Mouse (Mus musculus): ENCODE measurements around the gene Hoxb5. TPM values are rescaled to one million over a fixed set of nuclear protein-coding genes. Genes with fewer than 3 reads are reported as not detected.

Gene Hoxb5
- polyA plus RNA-seq, 1 experiment, result not detected

GRCm38 (mm10) chr11:96318368-96319070 is 15.4 kb downstream of the Hoxb5 start:
- Histone ChIP-seq H3K36me3 (ENCODE audit: control insufficient read depth, insufficient read depth, low read length, poor library complexity, severe bottlenecking) (no peaks in the 10 kb centered on the region), H3K27me3 (ENCODE audit: control insufficient read depth, insufficient read depth, low read length, poor library complexity, severe bottlenecking) (peaks cover 66% of the 10 kb centered on the region), H3K27ac (ENCODE audit: insufficient read depth, low read length) (no peak overlapping the region), H3K9me3 (replicated peaks; ENCODE audit: control insufficient read depth, insufficient read depth, low read length, poor library complexity, severe bottlenecking) (no peaks in the 10 kb centered on the region), H3K9ac (ENCODE audit: low read depth, poor library complexity, severe bottlenecking) (peak overlapping the region; percentile 66), H3K4me3 (ENCODE audit: low read depth, low read length) (peak overlapping the region; percentile 61), H3K4me1 (ENCODE audit: control insufficient read depth, insufficient read depth, low read length) (no peaks in the 10 kb centered on the region)
- TF ChIP-seq EP300 (IDR thresholded peaks at IDR 0.05; ENCODE audit: insufficient read depth, low read depth, low read length) (no peak), CTCF (IDR thresholded peaks at IDR 0.05; ENCODE audit: low read depth, low read length) (no peak), POLR2A (IDR thresholded peaks at IDR 0.05; ENCODE audit: insufficient read depth, low read length) (no peak)

GRCm38 (mm10) chr11:96319071-96319902 is 16.2 kb downstream of the Hoxb5 start:
- peak overlapping the region; percentile 66 for H3K9ac ChIP-seq (ENCODE audit: low read depth, poor library complexity, severe bottlenecking)
- H3K4me1 ChIP-seq (ENCODE audit: control insufficient read depth, insufficient read depth, low read length), result no peaks in the 10 kb centered on the region
- H3K4me3 ChIP-seq (ENCODE audit: low read depth, low read length), result peak overlapping the region; percentile 44
- H3K9me3 ChIP-seq (replicated peaks; ENCODE audit: control insufficient read depth, insufficient read depth, low read length, poor library complexity, severe bottlenecking), result no peaks in the 10 kb centered on the region
- H3K27ac ChIP-seq (ENCODE audit: insufficient read depth, low read length), result no peak overlapping the region
- no peaks in the 10 kb centered on the region for H3K36me3 ChIP-seq (ENCODE audit: control insufficient read depth, insufficient read depth, low read length, poor library complexity, severe bottlenecking)
- peaks cover 65% of the 10 kb centered on the region for H3K27me3 ChIP-seq (ENCODE audit: control insufficient read depth, insufficient read depth, low read length, poor library complexity, severe bottlenecking)
- TF ChIP-seq CTCF (IDR thresholded peaks at IDR 0.05; ENCODE audit: low read depth, low read length), result no peak
- no peak for TF ChIP-seq POLR2A (IDR thresholded peaks at IDR 0.05; ENCODE audit: insufficient read depth, low read length)
- TF ChIP-seq EP300 (IDR thresholded peaks at IDR 0.05; ENCODE audit: insufficient read depth, low read depth, low read length), result no peak

- H3K27me3 ChIP-seq (ENCODE audit: control insufficient read depth, insufficient read depth, low read length, poor library complexity, severe bottlenecking), result peaks cover 59% of the 10 kb centered on the region
- TF ChIP-seq POLR2A (IDR thresholded peaks at IDR 0.05; ENCODE audit: insufficient read depth, low read length) (no peak), CTCF (IDR thresholded peaks at IDR 0.05; ENCODE audit: low read depth, low read length) (no peak), EP300 (IDR thresholded peaks at IDR 0.05; ENCODE audit: insufficient read depth, low read depth, low read length) (no peak)
- H3K36me3 ChIP-seq (ENCODE audit: control insufficient read depth, insufficient read depth, low read length, poor library complexity, severe bottlenecking), result no peaks in the 10 kb centered on the region
- H3K4me1 ChIP-seq (ENCODE audit: control insufficient read depth, insufficient read depth, low read length), result no peaks in the 10 kb centered on the region
- peak overlapping the region; percentile 37 for H3K4me3 ChIP-seq (ENCODE audit: low read depth, low read length)
- no peak overlapping the region for H3K27ac ChIP-seq (ENCODE audit: insufficient read depth, low read length)
- H3K9ac ChIP-seq (ENCODE audit: low read depth, poor library complexity, severe bottlenecking), result 0 out of 2 replicates have a peak overlapping the region, but pooled peaks have one; percentile 37
- no peaks in the 10 kb centered on the region for H3K9me3 ChIP-seq (replicated peaks; ENCODE audit: control insufficient read depth, insufficient read depth, low read length, poor library complexity, severe bottlenecking)
These were observed 16.8 kb downstream of the Hoxb5 start for GRCm38 (mm10) chr11:96319910-96320309.

GRCm38 (mm10) chr11:96320688-96321087 is 17.6 kb downstream of the Hoxb5 start:
- H3K27me3 ChIP-seq (ENCODE audit: control insufficient read depth, insufficient read depth, low read length, poor library complexity, severe bottlenecking), result peaks cover 60% of the 10 kb centered on the region
- no peaks in the 10 kb centered on the region for H3K9me3 ChIP-seq (replicated peaks; ENCODE audit: control insufficient read depth, insufficient read depth, low read length, poor library complexity, severe bottlenecking)
- H3K9ac ChIP-seq (ENCODE audit: low read depth, poor library complexity, severe bottlenecking), result no peak overlapping the region
- no peaks in the 10 kb centered on the region for H3K4me1 ChIP-seq (ENCODE audit: control insufficient read depth, insufficient read depth, low read length)
- H3K4me3 ChIP-seq (ENCODE audit: low read depth, low read length), result no peak overlapping the region
- no peak overlapping the region for H3K27ac ChIP-seq (ENCODE audit: insufficient read depth, low read length)
- TF ChIP-seq POLR2A (IDR thresholded peaks at IDR 0.05; ENCODE audit: insufficient read depth, low read length), result no peak
- no peak for TF ChIP-seq CTCF (IDR thresholded peaks at IDR 0.05; ENCODE audit: low read depth, low read length)
- TF ChIP-seq EP300 (IDR thresholded peaks at IDR 0.05; ENCODE audit: insufficient read depth, low read depth, low read length), result no peak
- no peaks in the 10 kb centered on the region for H3K36me3 ChIP-seq (ENCODE audit: control insufficient read depth, insufficient read depth, low read length, poor library complexity, severe bottlenecking)

GRCm38 (mm10) chr11:96321846-96322245 is 18.7 kb downstream of the Hoxb5 start:
- Histone ChIP-seq H3K4me3 (ENCODE audit: low read depth, low read length) (no peak overlapping the region), H3K27ac (ENCODE audit: insufficient read depth, low read length) (no peak overlapping the region), H3K27me3 (ENCODE audit: control insufficient read depth, insufficient read depth, low read length, poor library complexity, severe bottlenecking) (peaks cover 60% of the 10 kb centered on the region), H3K36me3 (ENCODE audit: control insufficient read depth, insufficient read depth, low read length, poor library complexity, severe bottlenecking) (no peaks in the 10 kb centered on the region), H3K4me1 (ENCODE audit: control insufficient read depth, insufficient read depth, low read length) (no peaks in the 10 kb centered on the region), H3K9ac (ENCODE audit: low read depth, poor library complexity, severe bottlenecking) (no peak overlapping the region), H3K9me3 (replicated peaks; ENCODE audit: control insufficient read depth, insufficient read depth, low read length, poor library complexity, severe bottlenecking) (no peaks in the 10 kb centered on the region)
- TF ChIP-seq CTCF (IDR thresholded peaks at IDR 0.05; ENCODE audit: low read depth, low read length) (no peak), EP300 (IDR thresholded peaks at IDR 0.05; ENCODE audit: insufficient read depth, low read depth, low read length) (no peak), POLR2A (IDR thresholded peaks at IDR 0.05; ENCODE audit: insufficient read depth, low read length) (no peak)

GRCm38 (mm10) chr11:96322738-96323137 is 19.6 kb downstream of the Hoxb5 start:
- Histone ChIP-seq H3K9me3 (replicated peaks; ENCODE audit: control insufficient read depth, insufficient read depth, low read length, poor library complexity, severe bottlenecking) (no peaks in the 10 kb centered on the region), H3K9ac (ENCODE audit: low read depth, poor library complexity, severe bottlenecking) (no peak overlapping the region), H3K4me1 (ENCODE audit: control insufficient read depth, insufficient read depth, low read length) (no peaks in the 10 kb centered on the region), H3K36me3 (ENCODE audit: control insufficient read depth, insufficient read depth, low read length, poor library complexity, severe bottlenecking) (no peaks in the 10 kb centered on the region), H3K27me3 (ENCODE audit: control insufficient read depth, insufficient read depth, low read length, poor library complexity, severe bottlenecking) (peaks cover 59% of the 10 kb centered on the region), H3K4me3 (ENCODE audit: low read depth, low read length) (no peak overlapping the region), H3K27ac (ENCODE audit: insufficient read depth, low read length) (no peak overlapping the region)
- TF ChIP-seq CTCF (IDR thresholded peaks at IDR 0.05; ENCODE audit: low read depth, low read length), result no peak
- no peak for TF ChIP-seq POLR2A (IDR thresholded peaks at IDR 0.05; ENCODE audit: insufficient read depth, low read length)
- TF ChIP-seq EP300 (IDR thresholded peaks at IDR 0.05; ENCODE audit: insufficient read depth, low read depth, low read length), result no peak
